Mouse (Mus musculus): ENCODE results near the gene Aaed1.

- TF ChIP-seq GATA1 (IDR thresholded peaks at IDR 0.05; ENCODE audit: low read length) (no peak), TAL1 (IDR thresholded peaks at IDR 0.05; ENCODE audit: low read length) (no peak)
Observed at GRCm38 (mm10) chr13:64252147-64252546, 60.4 kb downstream of the Aaed1 start.
